Mouse (Mus musculus): ENCODE data around the gene Lpar6.

DNA sequence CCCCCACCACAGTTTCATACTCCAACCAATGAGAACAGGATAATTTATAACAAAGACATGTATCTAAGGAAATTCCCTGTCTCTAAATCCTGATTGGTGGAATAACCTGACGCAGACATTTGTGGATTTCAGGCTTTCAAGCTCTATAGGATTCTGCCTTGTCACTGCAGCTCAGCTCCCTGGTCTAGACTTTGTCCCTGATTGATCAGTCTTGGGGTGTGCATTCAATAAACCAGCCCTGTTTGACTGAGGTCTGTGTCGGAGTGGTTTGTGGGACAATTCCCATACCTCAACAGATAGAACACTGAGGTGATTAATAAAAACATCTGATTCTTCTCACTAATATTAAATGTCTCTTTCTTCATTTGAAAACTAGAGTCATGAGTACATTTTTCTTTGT lies 12.4 kb downstream of the Lpar6 start:
- TF ChIP-seq CTCF (IDR thresholded peaks at IDR 0.05; ENCODE audit: low read depth): no peak
- no peak for TF ChIP-seq EP300 (IDR thresholded peaks at IDR 0.05; ENCODE audit: low read depth)

Data from liver, embryonic 14.5 days (tissue).